Mouse (Mus musculus) liver, postnatal 0 days (tissue): ENCODE measurements around the gene Fance. TPM values are rescaled to one million over a fixed set of nuclear protein-coding genes. Genes with fewer than 3 reads are reported as not detected.
"Not testable (repeated sequence)": the region's sequence is repeated elsewhere in the genome, so short reads cannot be mapped to it uniquely, and the experiment has no call there.

Experiments used
- ATAC-seq: fragments of 200-750 bp; cut with Nextera tagmentation; 2 replicates; pipeline ENCODE4 v1.8.0; 2017; ENCODE audit warnings: mild to moderate bottlenecking, moderate library complexity
- DNase-seq: peaks from one replicate; pipeline ENCODE4 v3.0.0-alpha.2; 2016
- H3K27ac ChIP-seq: fragments of 300-500 bp; sonication (generic); 2 replicates; pipeline ENCODE4 v1.5.1; 2014; ENCODE audit warnings: antibody characterized with exemption, moderate library complexity, mild to moderate bottlenecking, low read depth
- H3K27me3 ChIP-seq: fragments of 300-500 bp; sonication (generic); 2 replicates; pipeline ENCODE4 v1.6.1; 2014; ENCODE audit warnings: low read length, control low read depth, mixed read lengths; ENCODE audit not compliant: insufficient read depth
- H3K36me3 ChIP-seq: fragments of 300-500 bp; sonication (generic); replicated peaks from 2 replicates; pipeline ENCODE4 v1.6.1; 2014; ENCODE audit warnings: mild to moderate bottlenecking, control low read depth, low read length, moderate library complexity, mixed read lengths; ENCODE audit not compliant: insufficient read depth
- H3K4me1 ChIP-seq: fragments of 300-500 bp; sonication (generic); 2 replicates; pipeline ENCODE4 v1.6.1; 2014; ENCODE audit warnings: antibody characterized with exemption, mild to moderate bottlenecking, control low read depth; ENCODE audit not compliant: insufficient read depth
- H3K4me2 ChIP-seq: fragments of 300-500 bp; sonication (generic); 2 replicates; pipeline ENCODE4 v1.6.1; 2014; ENCODE audit warnings: low read depth, mild to moderate bottlenecking, low read length, moderate library complexity, mixed read lengths
- H3K4me3 ChIP-seq: fragments of 300-500 bp; sonication (generic); 2 replicates; pipeline ENCODE4 v1.5.1; 2014; ENCODE audit warnings: low read depth, low read length
- H3K9ac ChIP-seq: fragments of 300-500 bp; sonication (generic); replicated peaks from 2 replicates; pipeline ENCODE4 v1.6.1; 2014; ENCODE audit warnings: mild to moderate bottlenecking, moderate library complexity
- H3K9me3 ChIP-seq: fragments of 300-500 bp; sonication (generic); 2 replicates; pipeline ENCODE4 v1.6.1; 2016; ENCODE audit warnings: mild to moderate bottlenecking, control low read depth, low read length, mixed read lengths
- CTCF ChIP-seq: sonication (generic); IDR thresholded peaks from 2 replicates; pipeline ENCODE4 v1.5.1; 2016; ENCODE audit warnings: antibody characterized with exemption, low read depth
- EP300 ChIP-seq: IDR thresholded peaks from 2 replicates; pipeline ENCODE4 v1.6.1; 2016; ENCODE audit warnings: antibody characterized with exemption, low read depth, mild to moderate bottlenecking
- WGBS: fragments of 180-500 bp; shearing (Covaris S2); extraction: QIAGEN DNeasy Blood & Tissue Kit; methylation state at CpG from one replicate; pipeline ENCODE4 v1.1.7; 2014; ENCODE audit not compliant: insufficient replicate concordance; 5-methylcytosine and 5-hydroxymethylcytosine counted together
- polyA plus RNA-seq: library from polyadenylated mRNA; unstranded; fragments of >200 nt; fragmentation: Nextera tagmentation; extraction: Ambion mirVana; gene quantifications from 2 replicates; pipeline ENCODE4 v1.2.1, GENCODE M21; 2015

Fance gene
- polyA plus RNA-seq, 1 experiment from 2014 or later, result 6.7 TPM

DNA sequence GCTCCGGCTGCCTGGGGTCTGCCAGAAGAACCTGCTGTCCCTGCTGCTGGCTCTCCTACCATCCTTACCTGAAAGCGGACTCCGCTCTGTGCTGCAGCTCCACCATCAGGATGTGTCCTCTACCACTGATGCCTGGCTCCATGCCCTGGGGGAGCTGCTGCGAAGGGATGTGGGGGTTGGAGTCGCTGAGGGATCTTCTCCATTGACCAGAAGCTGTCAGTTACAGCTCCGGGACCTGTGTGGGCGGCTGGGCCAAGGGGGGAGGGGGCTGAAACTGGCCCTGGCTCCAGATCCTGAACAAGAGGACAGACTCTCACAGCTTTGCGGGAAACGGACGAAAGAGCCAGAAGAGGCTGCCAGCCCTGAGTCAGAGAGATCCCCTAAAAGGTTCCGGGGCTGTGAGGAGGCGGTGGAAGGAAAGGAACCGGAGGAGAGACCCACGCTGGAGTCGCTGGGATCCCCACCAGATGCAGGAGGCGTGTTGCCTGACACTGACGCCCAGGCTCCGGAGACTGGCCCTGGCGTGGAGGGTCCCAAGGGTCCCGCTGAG, 2.4 kb downstream of the Fance start:
- Histone ChIP-seq H3K36me3 (peaks cover 10% of the 10 kb centered on the region), H3K27ac (no peak overlapping the region), H3K9me3 (no peaks in the 10 kb centered on the region), H3K9ac (no peak overlapping the region), H3K27me3 (no peaks in the 10 kb centered on the region), H3K4me2 (no peak overlapping the region), H3K4me3 (no peak overlapping the region), H3K4me1 (peaks cover 14% of the 10 kb centered on the region)
- WGBS, result 90% methylated on average over 20 of the region's 20 CpGs
- no peak for DNase-seq
- ATAC-seq, result no peak
- no peak for TF ChIP-seq CTCF
- no peak for TF ChIP-seq EP300

DNA sequence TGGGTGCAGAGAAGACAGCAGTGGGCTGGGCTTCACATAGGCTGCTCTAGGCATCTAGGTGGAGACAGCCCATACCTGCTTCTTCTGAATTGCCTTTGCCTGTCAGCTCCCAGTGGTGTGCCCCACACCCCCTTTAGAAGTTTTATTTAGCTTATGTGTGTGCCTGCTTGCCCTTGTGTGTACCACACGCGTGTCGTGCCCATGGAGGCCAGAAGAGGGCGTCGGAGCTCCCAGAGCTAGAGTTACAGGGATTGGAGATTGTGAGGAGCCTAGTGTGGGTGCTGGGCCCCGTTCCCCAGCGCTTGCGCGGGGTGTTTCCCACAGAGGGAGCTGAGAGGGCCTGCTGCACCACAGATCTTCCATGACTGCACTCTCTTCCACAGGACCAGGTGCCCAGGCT, 3.2 kb downstream of the Fance start:
- Histone ChIP-seq H3K4me3 (no peak overlapping the region), H3K4me1 (peaks cover 14% of the 10 kb centered on the region), H3K27me3 (no peaks in the 10 kb centered on the region), H3K9me3 (no peaks in the 10 kb centered on the region), H3K27ac (no peak overlapping the region), H3K36me3 (peaks cover 12% of the 10 kb centered on the region), H3K4me2 (no peak overlapping the region), H3K9ac (no peak overlapping the region)
- WGBS, result 85% methylated on average over 9 of the region's 9 CpGs
- DNase-seq (no peak), ATAC-seq (no peak)
- no peak for TF ChIP-seq EP300
- peak; percentile 33; the same call in 1 of the 2 replicates for TF ChIP-seq CTCF

DNA sequence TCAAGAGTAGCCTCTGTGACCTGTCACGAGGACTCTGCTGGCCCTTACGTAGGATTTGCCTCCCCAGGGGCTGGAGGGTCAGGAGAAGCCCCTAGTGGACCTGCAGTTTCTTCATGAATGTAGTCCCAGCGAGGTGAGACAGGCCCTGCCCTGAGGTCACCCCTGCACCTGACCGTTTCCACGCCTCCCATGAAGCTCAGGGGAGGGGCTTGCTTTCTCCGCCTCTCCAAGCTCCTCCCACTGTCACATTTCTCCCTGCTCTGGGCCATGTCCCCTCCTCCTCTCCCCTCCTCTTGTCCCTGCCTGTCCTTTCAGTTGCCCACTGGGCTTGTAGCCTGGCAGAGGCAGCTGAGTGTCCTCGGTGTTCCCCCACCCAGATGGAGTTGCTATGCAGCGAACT, 3.8 kb downstream of the Fance start:
- no peak for TF ChIP-seq EP300
- no peak for TF ChIP-seq CTCF
- Histone ChIP-seq H3K4me2 (no peak overlapping the region), H3K4me1 (peaks cover 14% of the 10 kb centered on the region), H3K4me3 (no peak overlapping the region), H3K9me3 (no peaks in the 10 kb centered on the region), H3K9ac (no peak overlapping the region), H3K36me3 (peaks cover 12% of the 10 kb centered on the region), H3K27ac (no peak overlapping the region), H3K27me3 (no peaks in the 10 kb centered on the region)
- WGBS, result 64% methylated on average over 8 of the region's 8 CpGs
- ATAC-seq (no peak), DNase-seq (no peak)

DNA sequence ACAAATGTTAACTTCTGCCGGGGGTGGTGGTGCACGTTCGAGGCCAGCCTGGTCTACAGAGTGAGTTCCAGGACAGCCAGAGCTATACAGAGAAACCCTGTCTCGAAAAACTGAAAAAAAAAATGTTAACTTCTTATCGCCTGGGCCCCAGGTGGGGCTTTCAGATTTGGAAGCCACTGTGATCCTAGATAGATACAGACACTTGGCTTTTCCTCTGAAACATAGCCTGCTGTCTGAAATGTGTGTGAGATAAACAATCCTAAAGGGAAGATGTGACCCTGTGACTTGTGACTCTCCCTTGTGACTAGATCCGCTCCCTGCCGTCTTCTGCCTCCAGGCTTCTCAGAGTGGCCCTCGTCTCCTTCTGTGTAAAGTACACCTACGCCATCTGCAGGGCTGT, 4.4 kb downstream of the Fance start:
- H3K27me3 ChIP-seq, result no peaks in the 10 kb centered on the region
- no peak overlapping the region for H3K27ac ChIP-seq
- DNase-seq (no peak), ATAC-seq (no peak)
- H3K36me3 ChIP-seq, result peaks cover 12% of the 10 kb centered on the region
- H3K4me2 ChIP-seq, result no peak overlapping the region
- WGBS, result 56% methylated on average over 9 of the region's 9 CpGs
- H3K9me3 ChIP-seq, result no peaks in the 10 kb centered on the region
- H3K4me3 ChIP-seq, result no peak overlapping the region
- no peak overlapping the region for H3K9ac ChIP-seq
- H3K4me1 ChIP-seq, result peaks cover 13% of the 10 kb centered on the region
- TF ChIP-seq CTCF, result no peak
- TF ChIP-seq EP300, result peak; percentile 60; the same call in 1 of the 2 replicates

DNA sequence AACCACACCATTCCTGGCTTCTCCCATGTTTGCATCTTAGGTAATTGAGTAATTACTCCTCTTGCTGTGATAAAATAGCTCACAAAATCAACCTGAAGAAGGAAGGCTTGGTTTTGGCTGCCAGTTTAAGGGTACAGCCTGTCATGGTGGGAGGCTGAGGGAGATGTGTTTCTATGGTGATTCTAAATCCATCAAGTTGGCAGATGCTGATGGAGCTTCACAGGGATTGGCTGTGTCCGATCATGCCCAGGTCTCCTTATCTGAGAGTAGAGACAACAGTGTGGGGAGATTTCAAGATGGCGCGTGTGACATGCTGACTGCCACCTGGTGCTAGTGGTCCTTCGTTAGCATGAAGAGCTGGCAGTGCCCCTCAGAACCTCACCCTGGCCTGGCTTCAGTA, 8.4 kb downstream of the Fance start:
- Histone ChIP-seq H3K36me3 (peaks cover 9% of the 10 kb centered on the region), H3K9ac (no peak overlapping the region), H3K9me3 (no peaks in the 10 kb centered on the region), H3K27ac (no peak overlapping the region), H3K27me3 (no peaks in the 10 kb centered on the region), H3K4me3 (no peak overlapping the region), H3K4me1 (no peaks in the 10 kb centered on the region), H3K4me2 (no peak overlapping the region)
- ATAC-seq (no peak), DNase-seq (no peak)
- 95% methylated on average over 4 of the region's 4 CpGs for WGBS
- TF ChIP-seq CTCF, result no peak
- TF ChIP-seq EP300, result no peak

DNA sequence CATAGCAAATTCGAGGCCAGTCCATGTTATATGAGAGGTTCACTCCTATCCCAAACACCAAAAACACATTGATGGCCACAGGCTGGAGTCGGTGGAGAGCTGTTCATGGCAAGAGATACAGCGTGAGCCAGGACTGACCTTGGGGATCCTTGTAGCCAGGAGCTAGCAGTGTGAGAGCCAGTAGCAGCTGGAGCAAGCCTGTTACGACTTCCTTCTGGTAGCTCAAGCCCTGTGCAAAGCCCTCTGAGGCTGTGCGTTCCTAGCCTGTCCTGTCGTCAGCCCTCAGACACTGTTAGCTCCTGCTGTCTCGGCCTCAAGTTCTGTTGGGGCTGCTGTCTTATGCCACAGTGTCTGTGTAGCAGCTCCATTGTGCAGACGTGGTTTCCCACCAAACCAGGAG, 10.5 kb downstream of the Fance start:
- no peaks in the 10 kb centered on the region for H3K9me3 ChIP-seq
- peaks cover 6% of the 10 kb centered on the region; the same call in 1 of the 2 replicates for H3K36me3 ChIP-seq
- no peak overlapping the region for H3K4me3 ChIP-seq
- no peak overlapping the region for H3K27ac ChIP-seq
- TF ChIP-seq EP300 (no peak), CTCF (no peak)
- H3K4me1 ChIP-seq, result peaks cover 9% of the 10 kb centered on the region
- no peak for ATAC-seq
- WGBS, result 88% methylated on average over 8 of the region's 8 CpGs
- DNase-seq, result no peak
- no peak overlapping the region for H3K9ac ChIP-seq
- H3K4me2 ChIP-seq, result no peak overlapping the region
- H3K27me3 ChIP-seq, result no peaks in the 10 kb centered on the region

DNA sequence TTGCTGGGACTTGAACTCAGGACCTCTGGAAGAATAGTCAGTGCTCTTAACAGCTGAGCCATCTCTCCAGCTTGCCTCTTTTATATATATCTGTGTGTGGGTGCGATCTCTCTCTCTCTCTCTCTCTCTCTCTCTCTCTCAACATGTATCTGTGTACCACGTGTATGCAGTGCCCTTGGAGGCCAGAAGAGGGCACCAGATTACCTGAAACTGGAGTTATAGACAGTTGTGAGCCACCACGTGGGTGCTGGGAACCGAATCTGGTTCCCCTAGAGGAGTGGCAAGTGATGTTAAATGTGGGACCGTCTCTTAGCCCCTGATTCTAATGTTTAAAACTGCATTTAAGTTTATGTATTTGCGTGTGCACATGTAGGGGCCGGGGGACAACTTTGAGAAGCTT, 11.1 kb downstream of the Fance start:
- H3K4me1 ChIP-seq, H3K9ac ChIP-seq, H3K4me2 ChIP-seq, H3K4me3 ChIP-seq, H3K36me3 ChIP-seq, H3K27me3 ChIP-seq, ATAC-seq, H3K27ac ChIP-seq, DNase-seq, H3K9me3 ChIP-seq: not testable (repeated sequence)
- TF ChIP-seq CTCF, result peak; percentile 35
- WGBS, result 93% methylated on average over 7 of the region's 7 CpGs
